In genomic region chr17:35866911-35867890, GRCm38 (mm10) we compare ENCODE assay signal across 7 mouse cellular contexts. TPM values are rescaled to one million over a fixed set of nuclear protein-coding genes. Genes with fewer than 3 reads are reported as not detected.
DNase-seq lines count a peak whose midpoint lies in the region; ATAC-seq and TF ChIP-seq lines count a peak whose summit lies in the region.

No protein-coding gene starts in this region.

- H3K4me2 ChIP-seq in forebrain, embryonic 14.5 days (ENCODE audit: low read length): peak overlapping the region; percentile 92
- peak overlapping the region; percentile 94 for H3K4me2 ChIP-seq in intestine, embryonic 15.5 days (replicated peaks)
- peak overlapping the region; percentile 98 for H3K4me2 ChIP-seq in lung, embryonic 14.5 days

- H3K4me1 ChIP-seq in E14TG2a.4 (replicated peaks; ENCODE audit: low read depth, low read length): peaks cover 86% of the 10 kb centered on the region
- peaks cover 33% of the 10 kb centered on the region for H3K4me1 ChIP-seq in forebrain, embryonic 14.5 days (ENCODE audit: control insufficient read depth, insufficient read depth, low read length)
- peaks cover 39% of the 10 kb centered on the region for H3K4me1 ChIP-seq in intestine, embryonic 15.5 days (replicated peaks)
- peaks cover 15% of the 10 kb centered on the region for H3K4me1 ChIP-seq in lung, embryonic 14.5 days (ENCODE audit: insufficient read depth)
- peaks cover 47% of the 10 kb centered on the region for H3K4me1 ChIP-seq in olfactory bulb, adult 2 months (ENCODE audit: control insufficient read depth, insufficient read depth, low read length)

- WGBS in forebrain, embryonic 14.5 days: 8% methylated on average over 26 of the region's 26 CpGs
- WGBS in intestine, embryonic 15.5 days: 16% methylated on average over 26 of the region's 26 CpGs
- WGBS in lung, embryonic 14.5 days: 4% methylated on average over 26 of the region's 26 CpGs
- 27% methylated on average over 26 of the region's 26 CpGs for WGBS in olfactory bulb, adult 2 months

- H3K27me3 ChIP-seq in E14TG2a.4 (ENCODE audit: insufficient read depth, low read length): peaks cover 11% of the 10 kb centered on the region
- no peaks in the 10 kb centered on the region for H3K27me3 ChIP-seq in forebrain, embryonic 14.5 days (replicated peaks; ENCODE audit: control insufficient read depth, insufficient read depth, low read length)
- no peaks in the 10 kb centered on the region for H3K27me3 ChIP-seq in intestine, embryonic 15.5 days (replicated peaks)
- H3K27me3 ChIP-seq in lung, embryonic 14.5 days (ENCODE audit: insufficient read depth, low read length): no peaks in the 10 kb centered on the region

- H3K36me3 ChIP-seq in E14TG2a.4 (ENCODE audit: insufficient read depth, low read length): peaks cover 39% of the 10 kb centered on the region
- H3K36me3 ChIP-seq in forebrain, embryonic 14.5 days (ENCODE audit: control insufficient read depth, insufficient read depth, low read length): peaks cover 14% of the 10 kb centered on the region
- H3K36me3 ChIP-seq in intestine, embryonic 15.5 days: peaks cover 7% of the 10 kb centered on the region; the same call in 1 of the 2 replicates
- peaks cover 17% of the 10 kb centered on the region for H3K36me3 ChIP-seq in lung, embryonic 14.5 days (ENCODE audit: insufficient read depth)

- TF ChIP-seq CTCF in E14TG2a.4 (conservative IDR thresholded peaks at IDR 0.05; ENCODE audit: low read length): 0 out of 2 replicates have a peak, but pooled peaks have one; percentile 4
- 0 out of 2 replicates have a peak, but pooled peaks have one; percentile 33 for TF ChIP-seq CTCF in lung, embryonic 14.5 days (IDR thresholded peaks at IDR 0.05; ENCODE audit: low read depth)
- no peak for TF ChIP-seq CTCF in olfactory bulb, adult 2 months (IDR thresholded peaks at IDR 0.05; ENCODE audit: insufficient read depth, low read depth, low read length)

- peak overlapping the region; percentile 72 for H3K9ac ChIP-seq in forebrain, embryonic 14.5 days (ENCODE audit: low read length)
- peak overlapping the region; percentile 71 for H3K9ac ChIP-seq in intestine, embryonic 15.5 days
- H3K9ac ChIP-seq in lung, embryonic 14.5 days: peak overlapping the region; percentile 80

- H3K4me3 ChIP-seq in E14TG2a.4 (replicated peaks; ENCODE audit: low read length): peak overlapping the region; percentile 88
- peak overlapping the region; percentile 59 for H3K4me3 ChIP-seq in forebrain, embryonic 14.5 days (ENCODE audit: low read depth, low read length)
- peak overlapping the region; percentile 64 for H3K4me3 ChIP-seq in intestine, embryonic 15.5 days (replicated peaks)
- H3K4me3 ChIP-seq in lung, embryonic 14.5 days (ENCODE audit: low read depth, low read length): peak overlapping the region; percentile 68
- peak overlapping the region; percentile 53 for H3K4me3 ChIP-seq in olfactory bulb, adult 2 months (ENCODE audit: insufficient read depth, low read depth, low read length)

- DNase-seq in T-cell, adult 2 months (ENCODE audit: low spot score): peak; percentile 31
- peak; percentile 28 for DNase-seq in forebrain, embryonic 14.5 days (ENCODE audit: low spot score)
- DNase-seq in lung, embryonic 14.5 days: peak; percentile 69
- DNase-seq in right cerebral cortex, postnatal 25 days: no peak

- H3K9me3 ChIP-seq in E14TG2a.4 (ENCODE audit: low read length): no peaks in the 10 kb centered on the region
- H3K9me3 ChIP-seq in forebrain, embryonic 14.5 days (replicated peaks; ENCODE audit: control insufficient read depth, low read length): peaks cover 4% of the 10 kb centered on the region; the same call in 1 of the 2 replicates
- H3K9me3 ChIP-seq in intestine, embryonic 15.5 days: no peaks in the 10 kb centered on the region
- H3K9me3 ChIP-seq in lung, embryonic 14.5 days (ENCODE audit: low read depth, low read length): no peaks in the 10 kb centered on the region

- no peak for ATAC-seq in forebrain, embryonic 14.5 days
- no peak for ATAC-seq in intestine, embryonic 15.5 days
- no peak for ATAC-seq in lung, embryonic 14.5 days (ENCODE audit: insufficient read depth)

- TF ChIP-seq POLR2A in olfactory bulb, adult 2 months (IDR thresholded peaks at IDR 0.05; ENCODE audit: insufficient read depth, low read depth, low read length): no peak

- H3K27ac ChIP-seq in forebrain, embryonic 14.5 days (ENCODE audit: low read depth, low read length): peak overlapping the region; percentile 96
- H3K27ac ChIP-seq in intestine, embryonic 15.5 days: peak overlapping the region; percentile 98
- H3K27ac ChIP-seq in lung, embryonic 14.5 days (ENCODE audit: low read depth): peak overlapping the region; percentile 98
- H3K27ac ChIP-seq in olfactory bulb, adult 2 months (ENCODE audit: insufficient read depth, low read depth, low read length): peak overlapping the region; percentile 75

RNA-seq across cellular contexts. Expression of gene Ppp1r18, which starts 1.8 kb away (rescaled TPM):
- 21.2 and 22.0 TPM in 2 replicates for polyA plus RNA-seq in forebrain, embryonic 14.5 days (2014; fragmentation: Nextera tagmentation; extraction: Ambion mirVana)
- polyA plus RNA-seq in intestine, embryonic 15.5 days (2015; fragmentation: Nextera tagmentation; extraction: Ambion mirVana): 19.6 TPM in 2 replicates
- 24.0 and 24.7 TPM in 2 replicates for polyA plus RNA-seq in lung, embryonic 14.5 days (2014; fragmentation: Nextera tagmentation; extraction: Ambion mirVana)
- not detected in 2 replicates for polyA plus RNA-seq in olfactory bulb, adult 2 months (2012; ENCODE audit: insufficient read depth, insufficient read length, low replicate concordance, missing spikeins)

RNA-seq across cellular contexts. Expression of gene Nrm, which starts 6.1 kb away (rescaled TPM):
- polyA plus RNA-seq in forebrain, embryonic 14.5 days (2014; fragmentation: Nextera tagmentation; extraction: Ambion mirVana): 23.9 and 29.6 TPM in 2 replicates
- polyA plus RNA-seq in intestine, embryonic 15.5 days (2015; fragmentation: Nextera tagmentation; extraction: Ambion mirVana): 48.5 and 51.7 TPM in 2 replicates
- polyA plus RNA-seq in lung, embryonic 14.5 days (2014; fragmentation: Nextera tagmentation; extraction: Ambion mirVana): 69.2 and 72.0 TPM in 2 replicates
- polyA plus RNA-seq in olfactory bulb, adult 2 months (2012; ENCODE audit: insufficient read depth, insufficient read length, low replicate concordance, missing spikeins): not detected in 2 replicates

RNA-seq across cellular contexts. Expression of gene Dhx16, which starts 12.4 kb away (rescaled TPM):
- polyA plus RNA-seq in forebrain, embryonic 14.5 days (2014; fragmentation: Nextera tagmentation; extraction: Ambion mirVana): 29.3 and 31.8 TPM in 2 replicates
- 43.1 and 44.2 TPM in 2 replicates for polyA plus RNA-seq in intestine, embryonic 15.5 days (2015; fragmentation: Nextera tagmentation; extraction: Ambion mirVana)
- 40.8 and 42.9 TPM in 2 replicates for polyA plus RNA-seq in lung, embryonic 14.5 days (2014; fragmentation: Nextera tagmentation; extraction: Ambion mirVana)
- not detected in 2 replicates for polyA plus RNA-seq in olfactory bulb, adult 2 months (2012; ENCODE audit: insufficient read depth, insufficient read length, low replicate concordance, missing spikeins)

RNA-seq across cellular contexts. Expression of gene Mdc1, which starts 25.9 kb away (rescaled TPM):
- 12.2 and 14.4 TPM in 2 replicates for polyA plus RNA-seq in forebrain, embryonic 14.5 days (2014; fragmentation: Nextera tagmentation; extraction: Ambion mirVana)
- 14.9 and 16.1 TPM in 2 replicates for polyA plus RNA-seq in intestine, embryonic 15.5 days (2015; fragmentation: Nextera tagmentation; extraction: Ambion mirVana)
- polyA plus RNA-seq in lung, embryonic 14.5 days (2014; fragmentation: Nextera tagmentation; extraction: Ambion mirVana): 19.5 and 21.6 TPM in 2 replicates
- 41.3 TPM in 1 of 2 replicates, not detected in the other for polyA plus RNA-seq in olfactory bulb, adult 2 months (2012; ENCODE audit: insufficient read depth, insufficient read length, low replicate concordance, missing spikeins)

RNA-seq across cellular contexts. Expression of gene Tubb5, which starts 29.1 kb away (rescaled TPM):
- 2,004 and 2,051 TPM in 2 replicates for polyA plus RNA-seq in forebrain, embryonic 14.5 days (2014; fragmentation: Nextera tagmentation; extraction: Ambion mirVana)
- 729 and 776 TPM in 2 replicates for polyA plus RNA-seq in intestine, embryonic 15.5 days (2015; fragmentation: Nextera tagmentation; extraction: Ambion mirVana)
- polyA plus RNA-seq in lung, embryonic 14.5 days (2014; fragmentation: Nextera tagmentation; extraction: Ambion mirVana): 1,155 and 1,206 TPM in 2 replicates
- polyA plus RNA-seq in olfactory bulb, adult 2 months (2012; ENCODE audit: insufficient read depth, insufficient read length, low replicate concordance, missing spikeins): 228 and 580 TPM in 2 replicates

Comparison
In these comparisons a context has a peak if more than half of its experiments do, and no peak if none do; other contexts are left out.
1. RNA of gene Ppp1r18, which starts 1.8 kb away (polyA plus RNA-seq): 24.0 to 24.7 TPM in lung, embryonic 14.5 days, 21.2 to 22.0 TPM in forebrain, embryonic 14.5 days and 19.6 TPM in intestine, embryonic 15.5 days; not detected in olfactory bulb, adult 2 months; every median in the first group is over 10 times any median in the second.
2. RNA of gene Dhx16, which starts 12.4 kb away (polyA plus RNA-seq): 43.1 to 44.2 TPM in intestine, embryonic 15.5 days, 40.8 to 42.9 TPM in lung, embryonic 14.5 days and 29.3 to 31.8 TPM in forebrain, embryonic 14.5 days; not detected in olfactory bulb, adult 2 months; every median in the first group is over 10 times any median in the second.
3. Peak in every context shown above with its lines, with median percentiles within 50 percentile points of each other: H3K4me3 ChIP-seq, H3K27ac ChIP-seq, H3K4me2 ChIP-seq and H3K9ac ChIP-seq.